Mouse (Mus musculus) urinary bladder, adult 18-20 months (tissue): ENCODE results near the gene Uri1.

Source experiments
- DNase-seq, 2 experiments: peaks; one replicate each; pipeline ENCODE4 v3.0.0; 2022; ENCODE audit warnings: low spot score in 2 of 2, mixed read lengths in 2 of 2

The Uri1 gene

DNA sequence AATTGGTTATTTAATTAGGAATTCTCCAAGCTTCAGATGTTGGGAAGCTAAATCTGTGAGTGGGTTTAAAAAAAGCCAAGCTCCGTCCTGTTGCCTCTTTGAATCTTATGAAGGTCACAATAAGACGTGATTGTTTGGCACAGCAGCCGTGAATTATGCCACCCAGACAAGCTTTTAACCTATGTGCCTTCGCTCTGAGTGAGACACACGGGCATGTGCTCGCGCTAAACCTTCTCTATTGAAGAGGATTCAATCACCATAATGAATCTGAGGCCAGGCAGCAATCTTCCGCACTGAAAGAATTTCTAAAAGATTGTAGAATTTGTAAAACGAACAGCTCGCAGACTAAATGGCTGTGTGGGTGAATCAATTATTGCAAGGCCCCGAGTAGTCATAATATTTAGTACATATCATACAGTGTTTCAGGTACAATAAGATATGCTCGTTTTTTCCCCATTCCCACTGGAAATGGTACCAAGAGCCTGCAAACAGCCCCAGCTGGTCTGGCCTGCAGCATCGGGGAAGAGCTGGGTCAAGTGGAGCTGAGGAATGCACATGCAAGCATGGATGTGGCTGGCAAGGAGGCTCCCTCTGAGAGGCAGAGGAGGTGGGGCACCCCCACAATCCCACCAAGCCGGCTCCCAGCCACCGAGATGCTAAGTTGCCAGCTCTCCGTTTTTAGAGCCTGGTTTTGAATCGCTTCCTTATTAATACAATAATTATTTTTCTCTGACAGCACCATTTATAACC lies 101.5 kb downstream of the Uri1 start:
- DNase-seq, result no peak

DNA sequence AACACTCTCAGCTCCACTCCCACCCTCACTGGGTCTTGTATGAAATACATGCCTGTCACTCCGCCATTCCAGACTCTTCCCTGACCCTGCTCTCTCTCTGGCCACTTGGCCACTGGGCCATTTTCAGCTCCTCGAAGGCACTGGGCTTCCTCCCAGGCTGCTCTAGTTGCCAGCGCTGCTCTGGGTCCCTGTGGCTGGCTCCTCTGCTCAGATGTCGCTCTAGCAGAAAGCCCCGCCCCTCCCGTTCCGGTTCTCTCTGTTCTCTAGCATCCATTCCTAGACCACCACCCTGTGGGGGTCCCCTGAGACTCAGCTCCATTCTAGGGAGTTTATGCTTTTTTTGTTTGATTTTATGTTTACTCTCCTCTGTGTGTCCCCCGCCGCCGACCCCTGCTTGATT lies 104.4 kb downstream of the Uri1 start:
- DNase-seq, result no peak

DNA sequence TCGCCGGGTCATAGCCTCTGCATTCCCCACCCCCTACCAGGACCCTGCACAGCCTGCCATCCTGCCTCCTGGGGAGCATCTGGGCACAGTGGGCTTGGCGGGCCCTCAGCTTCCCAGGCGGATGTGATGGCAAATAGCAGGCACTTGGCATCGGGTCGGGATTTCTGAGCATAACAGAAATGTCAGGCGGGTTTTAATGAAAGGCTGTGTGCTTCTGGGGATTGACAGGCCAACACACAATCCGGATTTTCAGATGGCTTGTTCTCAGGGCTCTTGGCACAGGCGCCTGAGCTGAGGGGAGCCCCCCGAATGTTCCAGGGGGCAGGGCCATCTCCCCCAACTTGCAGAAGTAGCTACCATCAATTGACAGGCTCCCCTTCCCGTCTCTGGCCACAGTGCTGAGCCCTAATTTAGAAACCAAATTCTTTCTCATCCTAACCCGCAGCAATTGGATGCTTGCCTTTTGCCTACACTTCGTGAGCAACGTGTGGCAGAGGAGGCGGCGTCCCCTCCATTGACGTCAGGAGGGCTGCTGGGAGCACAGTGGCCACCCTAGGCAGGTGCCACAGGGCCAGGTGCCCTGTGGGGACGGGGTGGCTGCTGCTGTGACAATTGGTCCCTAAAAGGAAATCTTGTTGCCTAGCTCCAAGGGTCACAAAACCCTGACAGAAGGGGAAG lies 106.5 kb downstream of the Uri1 start:
- DNase-seq, result no peak

DNA sequence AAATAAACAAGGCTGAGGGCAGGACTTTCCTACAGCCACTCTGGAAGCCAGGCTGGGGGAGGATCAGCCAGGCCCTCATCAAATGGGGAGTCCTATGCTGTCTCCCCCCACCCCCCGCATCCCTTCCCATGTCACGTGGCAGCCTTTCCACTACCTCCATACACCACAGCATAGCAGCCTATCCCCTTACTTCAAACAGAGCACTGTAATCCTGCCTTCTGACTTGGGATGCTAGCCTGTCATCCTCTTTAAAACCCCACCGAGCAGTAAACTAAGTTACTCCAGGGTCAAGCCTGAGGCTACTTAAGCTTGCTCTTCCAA lies 111.6 kb downstream of the Uri1 start:
- no peak for DNase-seq

DNA sequence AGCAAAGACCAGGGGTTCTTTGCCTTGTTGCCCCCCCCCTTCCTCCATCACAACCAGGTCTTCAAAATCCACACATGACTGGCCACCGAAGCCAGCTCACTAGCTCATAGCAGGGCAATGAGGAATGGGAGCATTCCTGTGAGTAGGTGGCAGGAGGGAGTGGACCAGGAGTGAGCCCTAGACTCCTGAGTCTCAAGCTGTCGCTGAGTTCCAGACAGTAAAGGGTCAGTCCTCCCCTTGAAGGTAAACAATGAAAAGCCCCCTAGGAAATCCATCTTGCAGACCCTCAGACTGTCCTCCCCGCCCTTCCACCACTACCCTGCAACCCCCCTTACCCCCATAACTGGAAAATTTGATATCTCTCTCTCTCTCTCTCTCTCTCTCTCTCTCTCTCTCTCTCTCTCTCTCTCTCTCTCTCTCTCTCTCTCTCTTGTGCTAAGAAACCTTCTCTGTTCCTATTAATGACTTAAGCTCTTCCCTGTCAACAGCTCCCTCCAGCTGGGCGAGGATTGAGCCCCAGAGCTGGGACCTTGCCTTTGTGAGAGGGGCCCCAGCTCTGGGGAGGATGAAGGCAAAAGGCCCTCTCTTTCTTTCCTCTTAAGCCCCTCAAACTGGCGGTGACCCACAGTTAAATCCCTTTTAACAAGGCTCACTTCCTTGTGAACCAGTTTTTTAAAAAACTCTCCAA lies 112.1 kb downstream of the Uri1 start:
- DNase-seq, result no peak

DNA sequence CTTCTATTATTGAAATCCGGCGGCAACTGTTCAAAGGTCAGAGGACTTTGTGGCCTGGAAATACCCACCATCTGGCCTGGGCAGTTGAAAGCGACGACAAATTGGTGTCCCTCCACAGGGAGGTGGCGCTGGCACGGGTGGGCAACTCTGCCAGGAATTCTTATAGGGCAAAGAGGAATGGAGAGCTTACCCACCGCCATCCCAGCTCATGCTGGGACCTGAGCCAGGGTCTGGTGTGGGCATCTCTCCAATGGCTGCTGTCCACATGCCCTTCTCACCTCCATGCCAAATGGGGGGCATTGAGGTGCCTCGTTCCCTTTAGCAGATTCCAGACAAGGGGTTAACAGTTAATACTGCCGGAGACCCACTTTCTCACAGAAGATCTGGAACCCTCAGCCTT lies 113.2 kb downstream of the Uri1 start:
- no peak for DNase-seq
